Mouse (Mus musculus) induced T-regulatory cell, adult 2 months (primary cell): ENCODE data around the gene Fbh1.
A peak's percentile ranks its signal among the peaks of the same experiment; 100 is the strongest.

Experiments used
- DNase-seq: peaks from one replicate; pipeline ENCODE4 v3.0.0-alpha.2; 2012; ENCODE audit warnings: low read depth

Fbh1 gene

DNA sequence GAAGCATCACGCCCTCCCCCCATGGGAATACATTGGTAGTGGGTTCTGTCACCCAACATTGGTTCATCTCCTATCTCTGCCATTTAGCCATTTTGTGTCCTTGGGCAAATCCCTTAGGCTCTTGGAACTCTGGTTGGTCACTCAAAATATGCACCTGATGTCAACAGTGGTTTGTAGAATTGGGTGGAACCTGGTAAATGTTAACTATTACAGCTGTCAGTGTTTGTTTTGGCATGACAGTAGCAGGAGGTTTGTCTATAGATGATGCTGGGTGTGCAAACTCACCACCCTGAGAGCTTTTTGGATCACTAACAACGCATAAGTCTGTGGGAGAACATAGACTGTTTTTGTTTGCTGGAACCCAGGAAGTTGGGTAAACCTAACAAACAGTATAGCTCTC, 58.8 kb downstream of the Fbh1 start:
- DNase-seq, result no peak

DNA sequence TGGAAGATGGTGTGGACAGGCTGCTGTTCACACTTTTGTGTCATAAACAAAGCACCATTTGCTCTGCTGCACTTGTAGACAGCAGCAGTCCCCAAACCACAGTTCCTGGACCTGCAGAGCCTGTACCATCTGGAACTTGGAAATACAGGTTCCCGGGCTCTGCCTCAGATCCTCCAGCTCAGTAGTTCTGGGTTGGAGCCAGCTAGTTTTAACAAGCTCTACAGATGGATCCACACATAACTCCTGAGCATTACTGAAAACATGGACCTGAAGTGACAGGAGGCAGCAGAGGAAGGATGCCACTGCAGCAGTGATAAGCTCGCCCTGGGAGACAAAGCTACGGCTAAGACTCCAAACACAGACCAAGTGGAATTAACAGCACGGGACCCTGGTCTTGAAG, 62.8 kb downstream of the Fbh1 start:
- no peak for DNase-seq

DNA sequence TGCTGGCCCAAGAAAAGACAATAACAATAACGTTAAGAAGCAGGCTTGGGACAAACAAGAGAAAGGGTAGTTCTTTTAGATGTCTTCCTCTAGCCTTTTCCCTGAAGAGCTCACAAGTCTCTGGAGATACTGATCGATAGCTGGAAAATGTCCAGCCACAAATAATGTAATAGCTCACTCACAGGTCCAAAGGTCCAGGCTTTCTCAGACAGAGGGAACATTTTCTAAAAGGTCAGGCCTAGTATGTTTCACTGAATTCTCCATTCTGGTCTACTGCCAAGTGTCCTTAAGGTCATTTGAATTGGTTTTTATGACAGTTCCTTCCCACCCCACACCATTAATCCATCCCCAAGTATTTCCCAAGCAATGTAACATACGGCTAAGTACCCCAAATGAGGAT, 64.4 kb downstream of the Fbh1 start:
- DNase-seq, result no peak

DNA sequence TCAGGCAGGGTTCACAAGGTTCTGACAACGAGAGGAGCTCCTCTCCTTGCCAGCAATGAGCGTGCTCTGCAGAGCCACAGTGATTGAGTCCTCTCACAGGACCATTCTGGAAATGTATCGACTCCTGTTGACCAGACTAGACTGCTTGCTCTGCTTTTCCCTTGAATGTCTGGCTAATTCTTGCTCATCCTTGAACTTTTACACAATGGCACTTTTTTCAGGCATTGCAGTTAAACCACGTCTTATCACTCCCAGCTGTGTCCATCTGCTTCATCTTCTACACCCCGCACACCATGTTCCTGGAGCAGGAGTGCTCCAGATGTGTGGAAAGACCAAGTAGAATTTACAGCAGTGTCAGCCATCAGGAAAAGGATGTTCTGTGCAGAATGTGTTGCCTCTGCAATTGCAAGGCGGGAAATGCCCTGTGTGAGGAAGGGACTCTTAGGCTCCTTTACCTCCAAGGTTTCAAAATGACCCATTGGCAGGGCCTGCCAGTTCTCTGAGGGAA, 64.8 kb downstream of the Fbh1 start:
- DNase-seq, result no peak

DNA sequence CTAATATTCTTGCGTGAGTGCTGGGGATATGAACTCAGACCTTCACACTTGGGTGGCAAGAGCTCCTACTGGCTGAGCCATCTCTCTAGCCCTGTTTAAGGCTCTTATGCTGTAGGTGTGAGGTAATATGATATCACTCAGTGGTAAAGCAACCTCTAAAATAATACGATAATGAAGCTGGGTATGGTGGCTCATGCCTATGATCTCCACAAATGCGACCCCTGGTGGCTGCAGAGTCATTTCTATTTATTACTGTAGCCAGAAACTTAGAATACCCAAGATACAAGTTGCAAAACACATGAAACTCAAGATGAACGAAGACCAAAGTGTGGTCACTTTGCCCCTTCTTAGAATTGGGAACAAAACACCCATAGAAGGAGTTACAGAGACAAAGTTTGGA, 67.3 kb downstream of the Fbh1 start:
- DNase-seq, result peak; percentile 83

DNA sequence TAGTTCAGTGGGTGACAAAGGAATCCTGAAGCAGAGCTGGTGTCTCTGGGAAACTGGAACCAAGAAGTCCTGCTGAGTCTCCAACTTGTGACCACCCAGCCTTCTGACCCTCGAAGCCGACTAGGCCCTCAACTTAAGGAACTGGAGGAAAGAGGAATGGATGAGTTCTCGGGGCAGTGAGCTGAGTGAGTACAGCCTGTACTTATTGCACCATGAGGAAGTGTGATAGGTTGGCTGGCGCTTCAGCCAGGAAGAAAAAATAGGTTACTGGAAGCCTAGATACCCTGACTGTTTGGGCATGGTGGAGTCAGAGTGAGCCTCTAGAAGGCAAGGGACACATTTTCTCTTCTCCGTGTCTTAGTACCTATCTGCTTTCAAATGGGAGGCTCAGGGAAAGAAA, 68.8 kb downstream of the Fbh1 start:
- no peak for DNase-seq

DNA sequence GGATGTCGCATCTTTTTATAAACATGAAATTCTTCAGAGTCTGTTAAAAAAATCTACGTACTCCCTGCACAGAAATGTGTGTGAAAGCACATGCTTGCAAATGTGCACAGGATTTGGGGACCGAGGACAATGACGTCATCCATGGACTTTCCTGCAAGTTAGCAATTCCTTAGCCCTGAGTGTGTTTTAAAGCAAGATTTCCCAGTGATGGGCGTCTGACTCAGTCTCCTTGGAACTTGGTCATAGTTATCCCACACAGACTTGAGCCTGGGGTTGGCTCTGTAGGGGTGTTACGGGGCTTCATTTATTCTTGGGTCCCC, 70.7 kb downstream of the Fbh1 start:
- DNase-seq, result no peak

DNA sequence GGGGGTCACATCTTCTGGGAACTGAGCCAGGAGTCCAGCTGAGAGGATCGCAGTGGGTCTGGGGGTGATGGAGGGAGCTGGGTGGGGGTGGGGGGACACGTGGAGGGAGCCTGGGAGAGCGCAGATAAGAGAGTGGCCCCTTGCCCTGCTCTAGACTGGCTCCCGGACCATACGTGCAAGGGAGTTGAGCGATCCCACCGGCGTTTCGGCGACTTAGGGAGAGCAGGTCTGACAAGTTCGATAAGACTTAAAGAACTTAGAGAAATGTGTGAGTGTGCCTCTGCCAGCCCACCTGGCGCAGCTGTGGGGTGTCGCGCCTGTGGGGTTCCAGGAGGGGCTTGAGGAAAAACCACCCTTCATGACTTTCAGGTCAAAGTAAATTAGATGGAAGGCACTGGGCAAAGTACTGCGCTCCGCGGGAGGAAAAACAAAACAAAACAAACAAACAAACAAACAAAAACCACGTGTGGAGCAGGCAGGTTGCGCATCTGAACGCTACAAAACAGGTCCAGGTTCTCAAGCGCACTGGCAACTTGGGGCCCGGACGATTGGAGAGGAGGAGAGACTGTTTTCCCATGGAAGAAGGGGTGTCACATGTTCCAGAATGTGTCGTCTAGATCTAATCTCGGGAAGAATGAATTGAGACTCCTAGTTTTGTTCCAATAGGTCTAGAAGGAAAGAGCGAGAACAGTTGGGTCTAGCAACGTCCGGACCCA, 71.2 kb downstream of the Fbh1 start:
- peak; percentile 60 for DNase-seq

DNA sequence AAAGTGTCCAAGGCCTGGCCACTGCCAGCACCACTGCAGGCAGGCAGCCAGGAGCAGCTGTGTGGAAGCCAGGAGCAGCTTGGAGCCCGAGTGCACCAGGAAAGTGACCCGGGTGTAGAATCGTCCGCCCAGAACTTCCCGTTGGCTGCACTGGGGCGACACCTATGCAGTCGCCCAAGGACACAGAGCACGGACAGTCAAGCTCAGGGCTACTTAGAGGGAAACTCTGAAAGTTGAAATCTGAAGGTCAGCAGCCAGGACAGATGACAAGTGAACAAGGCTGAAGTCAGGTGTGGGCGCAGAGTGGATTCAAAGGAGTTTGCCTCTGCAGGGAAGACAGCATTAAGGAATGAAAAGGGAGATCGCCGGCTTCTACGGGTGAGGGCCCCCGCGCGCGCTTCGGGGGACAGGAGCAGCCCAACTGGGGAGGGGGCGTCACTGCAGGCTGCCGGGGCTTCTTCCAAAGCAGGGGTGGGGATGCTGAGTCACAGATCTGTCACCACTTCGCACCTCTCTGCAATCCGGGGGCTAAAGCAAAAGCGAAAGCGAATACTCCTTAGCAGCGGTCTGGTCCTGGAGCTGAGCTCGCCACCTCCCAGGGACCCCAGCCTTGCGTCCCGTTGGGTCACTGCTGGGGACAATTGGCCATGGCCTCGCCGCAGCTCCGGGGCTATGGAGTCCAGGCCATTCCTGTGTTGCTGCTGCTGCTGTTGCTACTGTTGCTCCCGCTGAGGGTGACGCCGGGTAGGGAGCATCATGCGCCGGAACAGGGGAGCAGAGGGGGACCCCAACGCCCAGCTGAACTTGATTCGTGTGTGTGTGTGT, 72.0 kb downstream of the Fbh1 start, which contains the start of gene Il15ra:
Gene Il15ra (plus strand): TSS at position 90 of the 825 bp plus-strand sequence.
- peak; percentile 89 for DNase-seq

DNA sequence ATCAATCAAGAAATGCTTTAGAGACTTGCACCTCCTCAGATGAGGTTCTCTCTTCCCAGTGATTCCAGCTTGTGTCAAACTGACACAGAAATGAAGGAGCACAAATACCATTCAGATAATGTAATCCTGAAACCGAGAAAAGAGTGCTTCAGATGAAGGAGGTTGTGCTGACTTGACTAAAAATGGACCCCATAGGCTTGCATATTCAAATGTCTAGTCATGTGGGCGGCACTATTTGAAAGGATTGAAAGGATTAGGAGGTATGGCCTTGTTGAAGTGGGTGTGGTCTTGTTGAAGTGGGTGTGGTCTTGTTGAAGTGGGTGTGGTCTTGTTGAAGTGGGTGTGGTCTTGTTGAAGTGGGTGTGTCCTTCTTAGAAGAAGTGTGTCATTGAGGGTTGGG, 77.5 kb downstream of the Fbh1 start:
- peak; percentile 44 for DNase-seq

DNA sequence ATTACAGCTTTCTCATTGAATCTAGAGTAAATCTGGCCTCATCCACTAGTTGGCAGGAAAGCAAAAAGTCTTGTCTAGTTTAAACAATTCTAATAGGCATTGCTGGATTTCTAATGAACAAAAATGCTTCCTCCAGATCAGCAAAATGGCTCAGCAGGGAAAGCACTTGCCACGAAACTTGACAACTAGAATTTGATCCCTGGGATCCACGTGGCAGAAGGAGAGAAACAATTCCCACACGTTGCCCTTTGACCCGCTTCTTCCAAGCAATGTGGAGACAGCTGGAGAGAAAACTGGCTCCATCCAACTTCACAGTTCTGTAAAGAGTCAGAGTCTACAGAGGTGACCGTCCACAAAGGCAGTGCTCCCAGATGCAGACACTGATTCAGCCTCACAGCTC, 78.4 kb downstream of the Fbh1 start:
- peak; percentile 21 for DNase-seq

DNA sequence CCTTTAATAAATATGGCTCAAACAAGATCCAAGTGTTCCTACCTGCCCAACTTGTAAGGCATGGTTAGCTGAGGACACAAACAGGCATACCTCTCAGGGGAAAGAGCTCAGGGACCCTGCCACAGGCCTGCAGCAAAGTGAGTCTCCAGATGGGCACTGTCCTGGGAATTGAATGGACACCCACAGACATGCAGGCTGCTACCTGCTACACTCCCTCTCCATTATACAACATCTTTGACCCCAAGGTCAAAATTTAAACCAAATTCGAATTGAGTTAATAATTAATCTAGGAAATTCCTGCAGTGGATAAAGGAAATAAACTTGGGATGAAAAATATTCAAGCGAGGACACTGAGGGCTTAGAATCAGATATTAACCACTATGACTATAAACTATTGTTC, 81.5 kb downstream of the Fbh1 start:
- no peak for DNase-seq

DNA sequence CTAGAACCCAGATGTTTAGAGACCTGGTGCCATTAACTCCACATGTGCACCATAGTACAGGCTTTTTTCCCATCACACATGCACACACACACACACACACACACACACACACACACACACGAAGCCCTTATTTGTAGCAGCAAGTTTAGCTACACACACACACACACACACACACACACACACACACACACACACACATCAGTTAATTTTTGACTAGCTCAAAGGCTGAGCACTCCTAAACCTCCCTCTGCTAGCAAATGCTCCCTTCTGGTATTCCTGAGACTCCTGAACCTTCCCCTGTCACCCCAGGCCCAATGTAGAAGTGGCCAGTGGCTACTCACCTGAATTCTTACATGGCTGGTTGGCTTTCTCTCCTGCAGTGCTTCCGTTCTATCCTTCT, 83.3 kb downstream of the Fbh1 start:
- DNase-seq, result no peak

DNA sequence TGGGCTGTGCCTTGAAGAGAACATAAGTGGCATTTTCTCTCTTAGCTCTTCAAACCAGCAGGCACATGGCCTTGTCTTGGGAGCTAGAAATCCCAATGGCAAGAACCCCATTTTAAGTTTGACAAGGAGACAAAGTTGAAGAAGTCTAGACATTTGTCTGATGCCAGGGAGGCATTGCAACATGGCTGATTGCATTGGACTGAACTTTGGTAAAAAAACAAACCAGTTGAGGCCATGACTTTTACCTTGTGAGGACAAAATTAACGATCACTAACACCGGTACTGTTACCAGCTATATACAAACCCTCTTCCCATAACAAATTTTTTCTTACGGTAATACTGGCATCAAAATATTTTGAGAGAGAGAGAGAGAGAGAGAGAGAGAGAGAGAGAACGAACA, 84.0 kb downstream of the Fbh1 start:
- DNase-seq, result no peak
